Mouse (Mus musculus): ENCODE results near the gene Ppfibp2. TPM values are rescaled to one million over a fixed set of nuclear protein-coding genes. Genes with fewer than 3 reads are reported as not detected.
A peak's percentile ranks its signal among the peaks of the same experiment; 100 is the strongest.

Gene Ppfibp2
- polyA plus RNA-seq, 1 experiment: 27.0 TPM

DNA sequence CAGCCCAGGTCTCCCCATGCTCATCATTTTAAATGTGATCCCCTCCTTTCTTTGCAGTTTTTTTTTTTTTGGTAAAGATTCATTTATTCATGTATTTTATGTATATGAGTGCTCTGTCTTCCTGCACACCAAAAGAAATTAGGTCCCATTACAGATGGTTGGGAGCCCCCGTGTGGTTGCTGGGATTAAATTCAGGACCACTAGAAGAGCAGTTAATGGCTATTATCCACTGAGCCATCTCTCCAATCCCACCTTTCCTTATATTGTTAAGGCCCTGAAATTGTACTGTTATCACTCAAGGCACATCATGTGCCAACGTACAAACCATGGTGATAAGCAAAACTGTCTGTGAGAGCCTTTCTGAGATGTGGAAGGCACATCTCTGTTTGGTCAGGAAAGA lies 143.7 kb downstream of the Ppfibp2 start:
- WGBS: 37% methylated on average over 2 of the region's 2 CpGs
- no peak for DNase-seq
- no peaks in the 10 kb centered on the region for H3K4me1 ChIP-seq (ENCODE audit: control insufficient read depth, insufficient read depth, low read length)
- H3K4me3 ChIP-seq (replicated peaks; ENCODE audit: extremely low read depth, low read depth, low read length): no peak overlapping the region
- TF ChIP-seq CTCF (IDR thresholded peaks at IDR 0.05; ENCODE audit: insufficient read depth, low read length): no peak

DNA sequence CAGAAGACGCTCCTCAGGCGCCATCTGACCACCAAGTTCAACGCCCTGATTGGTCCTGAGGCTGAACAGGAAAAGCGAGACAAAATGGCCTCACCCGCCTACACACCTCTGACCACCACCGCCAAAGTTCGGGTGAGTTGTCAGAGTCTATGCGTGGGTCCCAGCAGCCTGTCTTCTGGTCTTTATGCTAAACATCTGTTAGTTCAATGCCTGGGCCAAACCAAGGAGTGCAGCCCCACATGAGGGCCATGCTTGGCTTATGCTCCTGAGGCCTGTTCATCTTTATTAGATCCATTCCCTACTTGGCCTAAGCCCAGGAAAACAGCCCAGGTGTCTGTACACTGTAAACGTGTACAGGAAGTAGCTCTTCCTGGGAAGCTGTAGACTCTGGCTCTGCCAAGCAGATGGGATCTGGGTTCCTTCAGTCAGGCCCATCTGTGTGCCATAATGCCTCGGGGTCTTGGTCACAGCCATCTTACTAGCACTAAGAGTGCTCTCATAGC lies 148.0 kb downstream of the Ppfibp2 start:
- WGBS: 82% methylated on average over 10 of the region's 10 CpGs

DNA sequence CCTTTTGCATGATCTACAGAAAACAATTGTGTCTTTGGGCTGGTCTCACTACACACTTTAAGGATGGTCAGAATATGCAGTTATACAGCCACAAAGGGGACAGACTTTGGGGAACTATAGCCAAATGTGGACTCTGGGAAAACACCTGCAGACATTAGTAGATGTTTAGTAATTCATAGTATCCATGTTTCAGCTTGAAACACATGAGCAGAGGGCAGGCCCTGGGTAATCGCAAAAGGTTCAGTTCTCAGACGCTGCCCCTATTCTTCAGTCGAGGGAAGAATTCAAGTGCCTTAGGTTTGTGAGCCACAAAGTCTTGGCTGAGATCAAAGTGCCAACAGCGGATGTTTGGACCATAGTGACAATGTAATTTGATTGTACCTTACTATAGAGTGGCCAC lies 149.4 kb downstream of the Ppfibp2 start:
- DNase-seq: no peak
- Histone ChIP-seq H3K4me3 (replicated peaks; ENCODE audit: extremely low read depth, low read depth, low read length) (no peak overlapping the region), H3K4me1 (ENCODE audit: control insufficient read depth, insufficient read depth, low read length) (no peaks in the 10 kb centered on the region)
- WGBS: 78% methylated on average over 4 of the region's 4 CpGs
- TF ChIP-seq CTCF (IDR thresholded peaks at IDR 0.05; ENCODE audit: insufficient read depth, low read length) (no peak), POLR2A (IDR thresholded peaks at IDR 0.05; ENCODE audit: borderline replicate concordance, extremely low read depth, low read depth, low read length) (no peak)

More for the DNA sequence above, 148.0 kb downstream of the Ppfibp2 start:
- no peaks in the 10 kb centered on the region for H3K4me1 ChIP-seq (ENCODE audit: control insufficient read depth, insufficient read depth, low read length)
- no peak overlapping the region for H3K4me3 ChIP-seq (replicated peaks; ENCODE audit: extremely low read depth, low read depth, low read length)
- DNase-seq: no peak
- TF ChIP-seq POLR2A (IDR thresholded peaks at IDR 0.05; ENCODE audit: borderline replicate concordance, extremely low read depth, low read depth, low read length) (no peak), CTCF (IDR thresholded peaks at IDR 0.05; ENCODE audit: insufficient read depth, low read length) (no peak)

DNA sequence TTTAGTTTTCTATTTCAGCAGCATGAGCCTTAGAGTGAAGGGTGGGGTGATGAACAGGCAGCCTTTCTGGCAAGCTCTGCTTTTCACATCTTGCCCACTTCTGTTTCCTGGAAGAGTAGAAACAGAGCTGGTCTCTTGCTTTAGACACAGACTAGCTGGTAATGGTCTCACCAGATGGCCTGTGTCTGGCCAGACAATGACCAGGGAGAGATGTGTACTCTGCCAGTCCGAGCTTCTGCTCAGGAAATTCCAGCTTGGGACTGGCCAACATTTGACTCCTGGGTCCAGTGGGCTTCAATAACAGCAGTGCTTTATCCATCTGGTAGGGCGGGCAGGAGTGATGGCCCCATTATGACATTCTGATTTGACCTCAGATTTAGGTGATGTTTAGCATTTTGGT lies 150.1 kb downstream of the Ppfibp2 start:
- 61% methylated on average over 2 of the region's 2 CpGs for WGBS
- H3K4me3 ChIP-seq (replicated peaks; ENCODE audit: extremely low read depth, low read depth, low read length): no peak overlapping the region
- H3K4me1 ChIP-seq (ENCODE audit: control insufficient read depth, insufficient read depth, low read length): no peaks in the 10 kb centered on the region
- DNase-seq: no peak
- no peak for TF ChIP-seq CTCF (IDR thresholded peaks at IDR 0.05; ENCODE audit: insufficient read depth, low read length)

DNA sequence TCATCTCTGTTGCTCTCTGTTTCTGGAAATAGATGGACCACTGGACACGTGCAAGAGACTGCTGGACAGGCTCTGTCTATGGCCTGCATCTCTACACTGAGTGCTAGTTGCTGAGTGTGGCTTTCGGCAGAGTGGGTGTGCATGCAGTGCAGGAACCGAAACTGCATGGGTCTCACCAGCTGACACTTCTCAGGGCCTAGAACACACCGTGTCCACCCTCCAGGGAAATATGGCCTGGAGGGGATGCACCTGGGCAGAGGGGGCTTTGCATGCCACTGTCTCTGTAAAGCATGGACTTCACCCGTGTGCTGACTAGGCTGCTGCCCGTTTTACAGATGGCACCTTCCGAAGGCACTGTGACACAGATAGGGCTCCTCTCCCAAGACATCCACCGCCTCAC lies 151.0 kb downstream of the Ppfibp2 start:
- WGBS: 85% methylated on average over 8 of the region's 8 CpGs
- no peak overlapping the region for H3K4me3 ChIP-seq (replicated peaks; ENCODE audit: extremely low read depth, low read depth, low read length)
- H3K4me1 ChIP-seq (ENCODE audit: control insufficient read depth, insufficient read depth, low read length): no peaks in the 10 kb centered on the region
- no peak for TF ChIP-seq CTCF (IDR thresholded peaks at IDR 0.05; ENCODE audit: insufficient read depth, low read length)
- no peak for TF ChIP-seq POLR2A (IDR thresholded peaks at IDR 0.05; ENCODE audit: borderline replicate concordance, extremely low read depth, low read depth, low read length)
- DNase-seq: no peak

DNA sequence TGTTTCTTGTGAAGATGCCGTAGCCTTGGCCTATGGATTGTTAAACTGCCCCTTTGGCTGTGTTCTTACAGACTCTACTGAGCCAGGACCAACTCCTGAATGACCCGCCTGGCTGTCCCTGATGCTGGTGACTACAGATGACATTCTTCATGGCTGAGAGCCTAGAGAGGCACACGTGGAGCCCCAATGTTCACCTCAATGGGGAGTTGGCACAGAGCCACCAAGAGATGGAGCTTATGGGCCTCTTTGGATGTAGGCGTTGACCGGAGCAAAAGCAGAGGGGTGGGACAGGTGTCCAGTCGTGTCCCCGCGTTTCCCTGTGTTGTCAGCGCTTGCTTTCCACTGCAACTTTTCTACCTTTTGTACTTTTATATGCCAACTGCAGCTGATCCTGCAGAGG lies 152.5 kb downstream of the Ppfibp2 start:
- DNase-seq: no peak
- no peaks in the 10 kb centered on the region for H3K4me1 ChIP-seq (ENCODE audit: control insufficient read depth, insufficient read depth, low read length)
- 75% methylated on average over 9 of the region's 9 CpGs for WGBS
- TF ChIP-seq CTCF (IDR thresholded peaks at IDR 0.05; ENCODE audit: insufficient read depth, low read length): no peak
- no peak for TF ChIP-seq POLR2A (IDR thresholded peaks at IDR 0.05; ENCODE audit: borderline replicate concordance, extremely low read depth, low read depth, low read length)
- H3K4me3 ChIP-seq (replicated peaks; ENCODE audit: extremely low read depth, low read depth, low read length): no peak overlapping the region

DNA sequence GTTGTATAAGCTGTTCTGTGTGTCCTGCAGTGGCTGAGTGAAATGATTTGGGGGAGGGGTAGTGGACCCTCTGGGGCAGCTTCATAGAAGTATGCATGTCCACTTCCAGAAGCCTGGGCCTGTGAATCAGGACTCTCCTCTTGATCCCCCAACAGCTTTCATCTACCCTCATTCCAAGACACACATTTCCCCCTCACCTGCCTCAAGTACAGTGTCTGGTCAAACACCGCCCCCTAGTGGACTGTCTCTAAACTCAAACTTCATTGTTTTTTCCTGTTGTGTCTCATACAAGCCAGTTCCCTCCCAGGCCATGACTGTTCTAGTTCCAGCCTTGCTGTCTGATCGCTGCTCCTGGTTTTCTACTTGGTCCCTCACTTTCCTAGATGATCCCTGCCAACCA lies 152.9 kb downstream of the Ppfibp2 start:
- Histone ChIP-seq H3K4me3 (replicated peaks; ENCODE audit: extremely low read depth, low read depth, low read length) (no peak overlapping the region), H3K4me1 (ENCODE audit: control insufficient read depth, insufficient read depth, low read length) (no peaks in the 10 kb centered on the region)
- peak; percentile 46 for DNase-seq
- WGBS: 13% methylated on average over 2 of the region's 2 CpGs
- no peak for TF ChIP-seq POLR2A (IDR thresholded peaks at IDR 0.05; ENCODE audit: borderline replicate concordance, extremely low read depth, low read depth, low read length)
- peak; percentile 42; the same call in 1 of the 2 replicates for TF ChIP-seq CTCF (IDR thresholded peaks at IDR 0.05; ENCODE audit: insufficient read depth, low read length)

DNA sequence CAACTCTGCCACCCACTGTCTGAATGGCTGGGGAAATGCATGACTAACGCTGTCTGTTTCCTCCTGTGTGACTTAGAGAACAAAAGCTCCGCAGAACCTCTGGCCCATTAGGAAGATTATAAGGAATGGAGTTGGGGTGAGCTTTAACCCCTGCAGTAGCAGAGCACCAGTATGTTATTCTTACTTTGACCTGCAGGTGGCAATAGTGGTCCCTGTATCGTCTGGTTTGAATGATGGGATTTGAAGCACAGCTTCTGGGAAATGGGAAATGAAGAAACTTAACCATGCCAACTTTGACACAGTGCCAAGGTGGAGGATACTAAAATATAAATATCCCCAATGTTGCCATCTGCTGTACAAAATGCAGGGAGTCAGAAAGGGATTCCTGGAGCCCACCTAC lies 154.3 kb downstream of the Ppfibp2 start:
- TF ChIP-seq POLR2A (IDR thresholded peaks at IDR 0.05; ENCODE audit: borderline replicate concordance, extremely low read depth, low read depth, low read length) (no peak), CTCF (IDR thresholded peaks at IDR 0.05; ENCODE audit: insufficient read depth, low read length) (peak; percentile 11; the same call in 1 of the 2 replicates)
- no peak for DNase-seq
- Histone ChIP-seq H3K4me1 (ENCODE audit: control insufficient read depth, insufficient read depth, low read length) (no peaks in the 10 kb centered on the region), H3K4me3 (replicated peaks; ENCODE audit: extremely low read depth, low read depth, low read length) (no peak overlapping the region)
- WGBS: 11% methylated on average over 3 of the region's 3 CpGs

DNA sequence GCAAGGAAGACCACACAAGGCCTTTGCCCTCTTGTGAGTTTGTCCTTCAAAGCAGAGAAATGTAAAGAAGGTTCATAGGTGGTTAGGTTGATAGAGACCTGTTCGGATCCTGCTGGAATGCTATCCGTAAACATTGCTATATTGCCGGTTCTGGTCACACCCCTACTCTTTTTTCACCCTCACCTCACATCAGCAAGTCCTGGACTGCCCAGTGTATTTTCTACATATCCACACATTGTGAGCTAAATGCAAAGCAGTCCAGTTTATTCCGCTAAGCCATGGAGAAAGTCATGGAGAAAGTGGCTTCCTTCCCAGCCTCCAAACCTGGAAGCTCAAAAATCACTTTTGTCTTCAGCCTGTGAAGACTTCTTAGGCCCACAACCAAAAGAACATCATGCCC lies 154.7 kb downstream of the Ppfibp2 start:
- DNase-seq: no peak
- Histone ChIP-seq H3K4me1 (ENCODE audit: control insufficient read depth, insufficient read depth, low read length) (no peaks in the 10 kb centered on the region), H3K4me3 (replicated peaks; ENCODE audit: extremely low read depth, low read depth, low read length) (no peak overlapping the region)
- 82% methylated on average over 4 of the region's 4 CpGs for WGBS
- TF ChIP-seq POLR2A (IDR thresholded peaks at IDR 0.05; ENCODE audit: borderline replicate concordance, extremely low read depth, low read depth, low read length) (no peak), CTCF (IDR thresholded peaks at IDR 0.05; ENCODE audit: insufficient read depth, low read length) (no peak)

DNA sequence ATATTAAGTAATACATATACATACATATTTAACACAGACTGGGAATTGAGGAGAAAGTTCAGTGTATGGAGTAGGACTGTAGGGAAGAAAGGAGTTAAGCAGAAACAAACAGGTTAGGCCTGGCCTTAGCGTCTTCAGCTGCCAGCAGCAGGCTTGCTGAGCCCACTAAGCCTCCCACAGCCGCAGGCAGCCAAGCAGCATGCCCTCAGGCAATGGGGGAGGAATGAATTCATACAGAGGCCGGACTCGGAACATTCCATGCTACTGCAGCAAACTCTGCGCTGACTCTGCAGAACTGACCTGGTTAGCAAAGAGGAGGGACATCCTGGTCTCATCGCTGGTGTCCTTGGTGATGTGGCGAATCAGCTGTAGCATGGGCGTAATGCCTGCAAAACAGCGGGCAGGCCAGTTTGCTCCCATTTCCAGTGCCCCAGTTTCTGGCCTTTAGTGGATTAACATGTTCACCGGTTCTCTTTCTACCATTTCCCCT lies 157.1 kb downstream of the Ppfibp2 start:
- WGBS: 76% methylated on average over 10 of the region's 10 CpGs
- Histone ChIP-seq H3K4me1 (ENCODE audit: control insufficient read depth, insufficient read depth, low read length) (no peaks in the 10 kb centered on the region), H3K4me3 (replicated peaks; ENCODE audit: extremely low read depth, low read depth, low read length) (no peak overlapping the region)
- DNase-seq: no peak
- TF ChIP-seq CTCF (IDR thresholded peaks at IDR 0.05; ENCODE audit: insufficient read depth, low read length) (no peak), POLR2A (IDR thresholded peaks at IDR 0.05; ENCODE audit: borderline replicate concordance, extremely low read depth, low read depth, low read length) (no peak)
